Mouse (Mus musculus) erythroblast, embryonic 14.5 days (primary cell): ENCODE results near the gene Cdkl4.

Experiments
- GATA1 ChIP-seq: IDR thresholded peaks from 2 replicates; pipeline ENCODE4 v1.6.1; 2012; ENCODE audit warnings: low read length, inconsistent platforms, mixed read lengths
- TAL1 ChIP-seq: IDR thresholded peaks from 3 replicates; pipeline ENCODE4 v1.6.1; 2012; ENCODE audit warnings: low read length, inconsistent platforms, mixed read lengths

- TF ChIP-seq GATA1: no peak
- no peak for TF ChIP-seq TAL1
Observed at GRCm38 (mm10) chr17:80601371-80601770, 23.8 kb upstream of the Cdkl4 start.
